Mouse (Mus musculus) c-Kit-positive CD71-positive TER-119-negative erythroid progenitor cells, embryonic 14.5 days (primary cell): ENCODE data around the gene Spast.

Experiments used
- DNase-seq: peaks from one replicate; pipeline ENCODE4 v3.0.0-alpha.2; 2013; ENCODE audit warnings: low read depth

The Spast gene

DNA sequence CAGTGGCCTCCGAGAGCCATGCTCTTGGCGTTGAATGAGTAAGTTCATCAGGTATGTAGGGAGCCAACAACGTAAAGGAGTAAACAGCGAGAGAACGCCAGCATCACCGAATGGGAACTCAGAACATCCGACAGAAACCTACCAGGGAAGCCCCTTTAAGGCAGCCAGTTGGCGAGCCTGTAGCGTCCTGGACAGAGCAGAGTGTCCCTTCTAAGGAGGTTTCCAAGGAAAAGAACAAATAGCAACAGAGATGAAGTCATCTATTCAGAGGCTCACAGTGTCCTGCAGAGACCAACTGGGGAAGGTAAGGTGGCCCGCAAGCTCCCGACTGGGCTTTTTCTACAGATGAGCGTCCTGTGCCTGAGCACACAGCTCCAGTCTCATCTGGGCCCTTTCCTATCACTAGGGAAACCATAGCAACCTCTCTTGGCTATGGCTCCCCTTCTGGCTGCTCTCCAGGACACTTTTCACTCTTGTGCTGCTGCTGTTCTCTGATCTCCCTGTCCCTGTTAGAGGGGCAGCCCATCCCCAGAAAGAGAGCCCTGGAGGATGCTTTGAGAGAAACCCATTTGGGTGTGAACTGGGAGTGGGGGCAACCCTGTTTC lies 85.7 kb downstream of the Spast start:
- no peak for DNase-seq

DNA sequence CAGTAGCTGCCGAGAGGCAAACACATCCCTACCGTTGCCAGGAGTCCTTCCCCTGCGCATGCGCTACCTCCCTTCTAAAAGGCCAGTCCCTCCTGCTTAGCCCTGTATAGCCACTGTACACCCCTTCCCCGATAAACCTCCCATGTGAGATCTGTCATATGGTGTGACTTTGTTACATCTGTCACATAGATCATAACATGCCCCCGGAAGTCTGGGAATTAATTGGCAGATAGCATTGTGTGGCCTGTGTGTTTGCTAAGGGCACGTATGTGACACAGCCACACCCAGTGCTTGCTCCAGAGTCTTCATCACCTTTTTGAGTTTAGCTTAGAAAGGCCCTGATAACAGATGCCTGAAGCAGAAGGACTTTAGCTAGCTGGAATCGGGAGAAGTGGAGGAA lies 91.3 kb downstream of the Spast start:
- no peak for DNase-seq

DNA sequence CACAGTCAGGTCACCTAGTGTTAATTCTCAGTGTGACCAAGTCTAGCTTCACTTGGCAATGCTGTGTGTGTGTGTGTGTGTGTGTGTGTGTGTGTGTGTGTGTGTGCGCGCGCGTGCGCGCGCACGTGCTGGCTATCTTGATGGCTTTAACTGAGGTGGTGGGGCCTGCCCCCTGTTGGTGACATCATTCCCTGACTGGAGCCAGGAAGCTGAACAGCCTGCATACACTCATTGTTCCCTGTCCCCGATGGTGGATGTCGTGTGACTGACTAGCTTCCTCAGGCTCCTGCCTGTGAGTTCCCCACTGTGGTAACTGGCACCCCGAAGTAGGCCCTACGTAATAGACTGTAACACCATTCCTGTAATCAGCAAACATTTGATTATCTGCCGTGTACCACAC lies 92.7 kb downstream of the Spast start:
- no peak for DNase-seq

DNA sequence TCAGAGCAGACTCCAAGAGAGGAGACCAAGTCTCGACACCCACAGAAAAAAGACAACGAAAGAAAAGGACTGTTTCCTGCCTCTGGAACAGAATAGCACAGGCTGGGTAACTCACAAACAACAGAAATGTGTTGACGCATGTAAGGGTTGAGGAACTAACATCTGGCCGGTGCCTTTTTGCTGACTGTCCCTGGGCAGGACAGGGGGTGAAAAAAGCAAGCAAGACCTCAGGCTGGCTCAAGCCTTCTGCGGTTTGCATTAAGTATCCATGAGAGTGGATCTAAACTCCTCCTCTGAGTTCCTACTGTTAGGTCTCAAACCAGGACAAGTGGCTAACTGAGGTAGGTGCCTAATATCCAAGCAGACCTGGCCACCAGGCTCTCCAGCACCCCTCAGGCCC lies 93.8 kb downstream of the Spast start:
- no peak for DNase-seq

DNA sequence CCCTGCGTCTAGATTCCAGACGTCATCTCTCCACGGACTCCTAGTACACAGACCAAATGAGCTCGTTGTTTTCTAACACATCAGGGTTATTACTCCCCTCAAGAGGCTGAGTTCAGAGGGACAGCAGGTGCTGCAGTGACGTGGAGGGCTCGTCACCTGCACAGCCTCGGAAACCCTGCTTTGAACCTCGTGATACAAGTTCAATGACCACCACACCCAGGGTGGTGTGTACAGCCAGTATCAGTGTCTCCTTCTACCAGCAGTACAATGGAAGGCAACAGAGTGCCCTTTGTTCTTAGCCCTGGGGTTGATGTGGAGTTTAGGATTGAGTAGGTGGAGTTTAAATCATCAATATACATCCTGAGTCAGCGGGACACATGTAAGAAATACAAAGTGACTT lies 99.0 kb downstream of the Spast start:
- DNase-seq, result no peak

DNA sequence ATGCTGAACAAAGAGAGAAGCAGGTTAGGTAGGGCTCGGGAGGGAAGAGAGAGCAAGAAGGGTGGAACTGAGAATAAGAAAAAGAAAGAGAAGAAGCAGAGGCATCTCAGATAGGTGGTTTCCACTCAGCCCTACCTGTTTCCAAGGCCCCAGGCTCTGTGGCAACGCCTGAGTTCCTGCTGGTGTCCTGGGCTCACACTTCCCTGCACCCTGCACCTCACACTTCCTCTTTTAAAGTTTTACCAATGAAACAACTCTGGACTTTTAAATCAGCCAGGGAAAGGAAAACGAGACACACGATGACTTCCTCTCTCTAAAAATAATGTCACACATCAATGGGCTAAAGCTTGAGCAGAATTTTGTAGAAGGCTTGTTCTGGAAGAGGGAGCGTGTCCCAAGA lies 101.7 kb downstream of the Spast start:
- DNase-seq, result no peak
